Mouse (Mus musculus) small intestine, adult 2 months (tissue): ENCODE data around the gene Mipol1.

Experiments used
- CTCF ChIP-seq: fragments of 200-500 bp; IDR thresholded peaks from 2 replicates; pipeline ENCODE4 v1.5.1; 2012; ENCODE audit warnings: low read depth, mild to moderate bottlenecking, control low read depth, inconsistent platforms, low read length, moderate library complexity, mixed read lengths; ENCODE audit not compliant: insufficient replicate concordance, insufficient read length; ENCODE audit errors: extremely low read depth
- POLR2A ChIP-seq: fragments of 200-500 bp; IDR thresholded peaks from 2 replicates; pipeline ENCODE4 v1.6.1; 2012; ENCODE audit warnings: low read depth, mild to moderate bottlenecking, control low read depth, inconsistent platforms, low read length, moderate library complexity

DNA sequence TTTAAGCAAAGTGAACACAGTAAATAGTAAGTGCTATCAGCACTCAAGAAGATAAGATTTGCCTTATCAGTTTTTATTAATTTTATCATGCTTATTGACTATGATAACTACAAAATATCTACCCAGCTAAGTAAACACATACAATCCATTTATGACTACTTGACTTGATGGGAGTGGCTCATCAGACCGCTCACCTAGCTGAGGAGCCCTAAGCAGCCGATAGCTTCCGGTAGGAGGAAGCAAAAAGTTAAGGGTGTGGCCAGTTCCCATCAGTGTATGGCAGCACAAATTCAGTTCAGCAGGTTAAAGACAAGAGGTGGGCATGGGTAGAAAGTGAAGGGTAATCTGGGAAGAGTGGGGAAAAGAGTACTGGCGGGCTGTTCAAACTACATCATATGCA is 43.2 kb upstream of the Mipol1 start:
- TF ChIP-seq CTCF = no peak
- no peak for TF ChIP-seq POLR2A
